Mouse (Mus musculus) urinary bladder, postnatal 36 days (tissue): ENCODE data around the gene Prelp.

Experiments used
- DNase-seq, 2 experiments: peaks; one replicate each; pipeline ENCODE4 v3.0.0; 2022; ENCODE audit warnings: low spot score in 2 of 2, mixed read lengths in 1 of 2

Gene Prelp

DNA sequence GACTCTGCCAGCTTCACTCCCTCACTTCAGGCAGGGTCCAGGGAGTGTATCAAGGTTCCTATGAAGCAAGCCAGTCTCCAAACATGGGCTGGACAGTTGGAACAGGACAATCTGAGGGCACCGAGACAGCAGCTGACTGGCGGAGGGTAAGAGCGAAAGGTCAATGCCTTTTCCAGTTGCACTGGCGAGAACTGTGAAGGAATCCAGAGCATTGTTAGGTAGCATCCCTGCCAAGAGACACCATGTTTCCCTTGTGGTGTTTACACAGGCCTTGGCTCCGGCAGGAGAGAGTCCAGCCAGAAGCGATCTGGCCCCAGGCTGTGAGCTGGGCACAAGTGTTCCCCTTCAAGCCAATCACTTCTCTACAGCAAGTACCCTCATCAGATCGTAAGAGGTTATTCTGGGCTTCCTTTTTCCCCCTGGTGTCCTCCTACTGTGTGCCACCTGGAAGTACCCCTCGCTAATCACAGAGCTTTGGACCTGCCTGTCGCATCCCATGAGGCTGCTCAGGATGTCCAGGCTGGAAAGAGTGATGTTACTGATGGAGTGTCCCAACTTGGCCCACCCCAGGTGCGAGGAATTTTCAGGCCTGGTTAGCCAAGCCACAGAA is 13.2 kb upstream of the Prelp start:
- DNase-seq: no peak

DNA sequence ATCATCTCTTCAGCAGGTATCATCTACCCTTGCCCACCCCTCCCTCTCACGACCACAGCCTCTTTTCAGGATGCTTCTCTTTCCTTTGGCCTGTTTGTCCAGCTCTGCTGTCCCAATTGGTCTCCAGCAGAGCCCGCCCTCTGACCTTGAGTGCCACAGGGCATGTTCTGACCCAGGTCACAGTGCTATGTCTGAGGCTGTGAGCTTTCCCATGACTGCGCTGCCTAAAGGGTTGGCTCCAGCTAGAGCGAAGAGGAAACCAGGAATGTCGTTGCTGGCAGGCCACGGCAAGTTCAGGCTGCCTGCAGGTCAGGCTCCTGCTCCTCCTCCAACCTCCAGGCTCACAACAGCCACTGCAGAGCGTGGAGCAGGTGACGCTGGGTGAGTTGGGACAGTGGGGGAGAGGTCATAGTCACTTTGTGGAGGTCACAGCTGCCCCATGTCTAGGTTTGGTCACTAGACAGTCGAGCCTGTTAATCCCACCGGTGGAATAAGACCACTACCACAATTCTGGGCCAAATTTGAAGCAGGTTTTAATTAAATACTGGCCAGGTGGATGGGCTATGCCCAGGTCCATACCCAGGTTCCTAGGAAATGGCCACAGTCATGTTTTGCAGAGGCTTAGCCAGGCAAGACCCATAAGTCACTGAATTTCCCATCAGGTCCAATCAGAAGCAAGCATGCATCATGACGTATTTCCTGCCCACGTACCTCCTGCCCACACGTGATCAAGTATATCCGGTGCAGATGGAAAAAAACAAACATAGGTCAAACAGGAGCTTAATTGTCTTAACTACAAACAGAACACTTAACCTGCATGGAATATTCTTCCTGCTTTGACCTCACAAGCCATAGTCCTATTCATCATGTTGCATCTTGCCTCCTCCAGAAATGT is 12.3 kb upstream of the Prelp start:
- no peak for DNase-seq

DNA sequence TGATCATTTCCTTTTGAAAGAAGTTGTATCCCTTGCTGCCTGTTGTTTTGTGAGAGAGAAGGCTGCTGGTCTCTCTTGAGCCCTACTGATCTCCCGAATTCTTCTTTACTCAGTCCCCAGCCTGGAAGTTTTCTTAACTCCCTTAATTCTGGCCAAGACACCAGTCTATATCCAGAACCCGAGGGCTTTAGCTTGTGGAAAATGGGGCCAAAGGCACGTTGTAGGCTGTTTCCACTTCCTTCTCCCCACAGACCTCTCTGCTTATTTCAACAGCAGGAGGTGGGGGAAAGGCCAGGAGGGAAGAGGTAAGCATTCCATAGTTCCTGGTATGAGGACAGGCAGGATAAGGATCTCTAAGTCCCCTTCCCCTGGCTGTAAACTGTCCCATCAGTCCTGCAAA is 8.8 kb upstream of the Prelp start:
- no peak for DNase-seq

DNA sequence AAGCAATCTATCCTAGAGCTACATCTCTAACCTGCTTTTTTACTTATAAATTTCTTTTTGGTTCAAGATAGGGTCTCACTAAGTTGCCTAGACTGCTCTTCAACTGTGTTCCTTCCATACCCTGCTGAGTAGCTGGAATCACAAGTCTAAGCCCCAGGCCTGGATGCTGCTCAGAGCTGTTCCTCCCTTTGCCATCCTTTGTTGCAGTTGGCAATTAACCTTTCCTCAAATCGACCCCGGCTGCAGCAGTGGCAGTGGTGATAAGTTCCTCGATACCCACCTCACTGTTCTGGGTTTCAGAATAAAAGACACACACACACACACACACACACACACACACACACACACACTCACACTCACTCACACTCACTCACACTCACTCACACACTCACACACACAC is 4.0 kb upstream of the Prelp start:
- no peak for DNase-seq

DNA sequence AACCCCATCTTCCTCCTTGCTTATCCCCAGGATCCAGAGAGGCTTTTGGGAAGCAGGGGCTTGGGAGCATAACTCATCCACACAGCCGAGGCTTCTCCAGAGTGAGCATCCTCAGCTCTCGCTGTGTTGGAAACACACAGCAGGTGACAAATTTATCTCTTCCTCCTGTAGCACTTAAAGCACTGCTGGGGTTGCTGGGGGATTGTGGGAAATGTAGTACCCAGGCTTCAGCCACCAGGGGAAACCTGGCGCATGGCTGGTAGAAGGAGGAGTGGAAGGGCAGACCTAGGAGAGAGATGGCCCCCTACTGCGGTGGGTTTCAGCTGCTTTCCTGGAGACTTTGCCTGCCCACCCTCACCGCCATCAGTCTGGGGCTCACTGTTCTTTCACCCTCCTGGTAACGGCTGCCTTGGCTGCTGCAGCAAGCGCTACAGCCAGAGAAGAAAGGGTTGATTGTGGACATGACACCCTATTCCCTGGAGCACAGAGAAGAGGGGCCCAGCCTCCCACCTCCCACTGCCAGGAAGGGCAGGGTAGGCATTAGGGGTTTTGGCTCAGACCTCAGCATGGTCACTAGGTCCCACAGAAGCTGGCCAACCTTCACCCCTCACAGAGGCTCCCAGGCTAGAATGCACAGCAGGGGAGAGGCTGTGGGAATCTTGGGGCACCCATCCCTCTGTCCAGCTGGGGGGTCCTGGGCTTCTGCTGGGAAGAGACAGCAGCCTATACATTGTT is 3.1 kb upstream of the Prelp start:
- DNase-seq: no peak

DNA sequence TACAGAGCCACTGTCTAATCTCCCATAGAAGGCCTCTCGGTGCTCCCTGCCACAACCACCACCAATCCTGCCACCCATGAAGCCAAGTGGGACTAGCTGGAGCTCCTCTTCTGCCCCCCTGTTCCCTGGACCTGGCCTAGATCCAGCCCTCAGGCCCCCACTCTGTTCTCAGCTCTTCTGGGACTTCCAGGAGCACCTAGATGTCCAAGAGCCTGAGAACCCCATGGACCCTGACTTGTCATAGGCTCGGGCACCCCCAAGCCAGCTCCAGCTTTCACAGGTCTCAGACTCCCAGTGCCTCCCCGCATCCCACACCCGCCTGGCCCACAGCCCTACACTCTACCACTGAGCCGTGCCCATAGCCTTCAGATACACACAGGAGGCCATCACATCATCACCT is 1.9 kb upstream of the Prelp start:
- no peak for DNase-seq

DNA sequence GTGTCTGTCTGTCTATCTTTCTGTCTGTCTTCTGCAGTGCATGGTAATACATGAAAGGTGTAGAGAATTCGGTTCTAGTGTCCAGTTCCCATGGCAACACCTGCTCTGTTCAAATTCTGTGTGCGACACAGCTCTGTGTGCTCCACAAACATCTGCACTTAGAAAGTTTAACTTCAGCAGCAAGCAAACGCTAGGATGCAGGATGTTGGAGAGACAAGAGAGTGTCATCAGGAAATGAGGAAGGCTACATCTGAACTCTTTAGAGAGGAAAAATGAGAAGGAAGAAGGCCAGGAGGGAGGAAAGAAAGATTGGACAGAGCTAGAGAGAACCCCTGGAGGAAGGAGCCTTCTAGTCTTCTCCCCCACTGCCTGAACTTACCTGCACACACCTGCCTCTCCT is 338 bp downstream of the Prelp start:
- no peak for DNase-seq

DNA sequence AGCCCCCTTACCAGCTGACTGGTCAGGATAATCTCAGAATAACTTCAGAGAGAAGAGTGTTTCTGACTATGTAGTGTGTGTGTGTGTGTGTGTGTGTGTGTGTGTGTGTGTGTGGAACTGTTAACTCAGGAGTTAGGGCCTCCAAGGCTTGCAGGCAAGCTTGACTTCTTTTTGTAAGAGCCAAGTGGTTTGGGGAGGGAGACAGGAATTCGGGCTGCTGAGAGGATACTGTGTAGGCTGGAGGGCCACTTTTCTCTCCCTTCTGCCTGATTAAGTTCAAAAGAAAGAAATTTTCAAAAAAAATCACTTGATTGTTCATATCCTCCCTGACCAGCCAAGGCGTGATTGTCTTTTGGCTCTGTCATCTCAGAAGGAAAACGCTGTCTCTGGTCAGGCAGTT is 813 bp downstream of the Prelp start:
- DNase-seq: no peak

DNA sequence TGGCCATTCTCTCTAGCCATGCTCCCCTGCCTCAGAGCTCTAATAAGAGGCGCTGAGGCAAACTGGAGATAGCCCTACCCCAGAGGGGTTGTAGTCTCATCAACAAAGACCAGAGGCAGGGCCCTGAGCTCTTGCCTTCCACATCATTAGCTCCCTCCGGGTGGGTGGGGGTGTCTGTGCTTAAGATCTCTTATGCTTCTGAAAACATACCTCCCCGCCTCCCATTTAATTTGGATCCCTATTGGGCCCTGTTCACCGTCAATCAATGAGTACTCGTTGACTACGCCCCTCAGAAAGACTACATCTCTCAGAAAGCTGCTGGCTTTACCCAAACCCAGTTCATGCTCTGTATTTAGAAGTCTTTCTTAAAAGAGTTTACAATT is 3.1 kb downstream of the Prelp start:
- peak in 1 of 2 experiments; percentile 31 for DNase-seq

DNA sequence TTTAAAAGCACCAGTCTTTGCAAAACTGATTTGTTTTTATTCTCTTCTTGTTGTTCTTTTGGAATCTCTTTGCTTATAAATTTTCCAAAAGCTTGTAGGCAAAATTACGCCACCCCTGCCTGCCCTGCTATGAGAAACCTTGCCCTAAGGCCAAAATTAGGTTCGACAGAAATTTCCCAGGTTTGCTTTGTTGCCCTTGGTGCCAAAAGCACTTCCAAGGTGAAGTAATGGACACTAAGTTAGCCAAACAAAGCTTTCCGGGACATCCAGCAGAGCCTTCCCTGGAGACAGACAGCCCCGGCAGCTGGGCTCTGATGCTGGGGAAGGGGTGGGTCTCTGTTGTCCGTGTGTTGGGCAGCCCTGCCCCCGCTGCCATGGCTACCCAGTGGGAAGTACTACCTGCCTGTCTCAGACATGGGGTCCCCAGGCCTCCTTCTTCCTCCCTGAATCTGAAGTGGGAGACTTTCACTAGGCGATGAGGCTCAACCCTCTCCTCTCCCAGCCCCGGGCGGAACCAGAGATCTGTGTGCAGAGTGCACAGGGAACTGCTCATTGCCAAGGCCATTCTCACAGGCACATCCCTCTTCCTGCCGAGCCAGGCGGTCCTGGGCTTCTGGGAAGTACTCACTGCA is 3.6 kb downstream of the Prelp start:
- peak; percentile 35 to 62 for DNase-seq

DNA sequence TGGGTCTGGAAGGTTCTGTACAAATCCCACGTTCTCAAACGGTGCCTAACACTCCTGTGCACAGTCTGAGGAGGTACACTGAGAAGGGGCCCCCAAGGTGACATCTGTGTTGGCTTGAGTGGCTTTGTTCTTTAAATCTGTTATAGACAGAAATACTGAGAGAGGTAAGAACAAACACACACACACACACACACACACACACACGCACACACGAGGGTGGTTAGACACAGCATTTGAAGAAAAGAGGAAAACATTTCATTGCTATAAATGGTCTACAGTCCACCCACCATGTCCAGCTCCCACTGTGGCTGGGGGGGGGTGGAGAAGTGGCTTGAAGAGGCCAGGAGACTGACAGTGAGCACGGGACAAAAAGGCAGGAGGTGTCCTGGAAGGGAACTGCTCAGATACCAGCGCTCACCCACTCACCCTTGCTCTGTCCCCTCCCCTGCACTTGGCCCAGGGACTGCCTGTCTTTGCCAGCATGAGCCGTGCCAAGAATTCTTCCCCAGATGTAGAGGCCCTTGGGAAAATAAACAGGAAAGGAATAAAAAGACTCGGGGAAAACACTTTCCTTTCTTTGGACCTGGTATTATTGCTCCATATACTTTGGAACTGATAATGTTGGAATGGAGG is 5.4 kb downstream of the Prelp start:
- DNase-seq: peak; percentile 62 to 86

DNA sequence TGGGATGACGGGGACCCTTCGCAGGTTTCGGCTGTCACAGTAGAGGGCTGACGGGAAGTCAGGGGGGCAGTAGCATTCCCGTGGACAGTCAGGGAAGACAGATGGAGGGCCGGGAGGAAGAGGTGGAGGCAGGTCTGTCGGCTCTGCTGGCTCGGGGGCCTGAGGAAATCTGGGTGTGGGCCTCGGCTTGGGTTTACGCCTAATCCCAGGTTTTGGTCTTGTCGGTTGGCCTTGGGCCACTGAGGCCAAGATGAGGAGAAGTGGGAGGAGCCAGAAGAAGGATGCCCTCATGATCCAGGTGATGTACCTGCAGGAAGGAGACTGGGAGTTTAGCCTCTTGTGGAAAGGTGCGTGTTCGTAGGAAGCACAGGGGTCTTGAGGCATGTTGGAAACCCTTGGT is 6.1 kb downstream of the Prelp start:
- no peak for DNase-seq

DNA sequence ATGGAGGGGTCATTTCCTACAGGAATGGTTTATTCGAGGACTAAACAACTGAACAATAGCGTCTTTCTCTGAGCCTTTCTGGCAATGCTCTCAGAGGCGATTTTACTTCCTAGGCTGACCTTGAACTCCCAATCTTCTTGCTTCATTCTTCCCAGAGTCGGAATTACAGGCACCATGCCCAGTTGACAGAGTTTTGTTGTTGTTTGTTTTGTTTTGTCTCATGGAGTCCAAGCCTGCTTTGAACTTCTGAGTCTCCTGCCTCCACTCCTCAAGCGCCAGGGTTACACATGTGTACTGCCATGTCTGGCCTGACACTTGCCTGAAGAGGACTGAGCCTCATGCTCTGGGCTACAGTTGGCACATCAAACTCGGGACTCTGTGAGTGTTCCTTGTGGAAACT is 8.2 kb downstream of the Prelp start:
- no peak for DNase-seq

DNA sequence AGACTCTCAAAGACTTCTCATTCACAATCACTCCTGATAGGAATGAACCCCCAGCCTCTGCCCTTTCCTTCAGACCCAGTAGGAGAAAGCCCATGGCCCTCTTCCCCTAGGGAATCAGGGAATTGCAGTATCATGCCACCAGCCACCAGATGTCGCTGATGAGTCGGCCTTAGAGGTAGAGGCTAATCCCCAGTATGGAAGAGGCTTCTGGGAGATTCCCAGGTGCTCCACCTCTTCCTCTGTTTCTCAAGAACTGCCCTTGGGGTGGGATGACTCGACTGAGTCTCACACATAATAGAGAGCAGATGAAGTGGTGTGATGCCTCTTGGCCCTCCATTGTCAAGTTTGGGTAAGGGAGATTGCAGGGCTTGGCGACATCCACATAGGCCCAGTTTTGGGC is 9.8 kb downstream of the Prelp start:
- peak; percentile 51 to 67 for DNase-seq

DNA sequence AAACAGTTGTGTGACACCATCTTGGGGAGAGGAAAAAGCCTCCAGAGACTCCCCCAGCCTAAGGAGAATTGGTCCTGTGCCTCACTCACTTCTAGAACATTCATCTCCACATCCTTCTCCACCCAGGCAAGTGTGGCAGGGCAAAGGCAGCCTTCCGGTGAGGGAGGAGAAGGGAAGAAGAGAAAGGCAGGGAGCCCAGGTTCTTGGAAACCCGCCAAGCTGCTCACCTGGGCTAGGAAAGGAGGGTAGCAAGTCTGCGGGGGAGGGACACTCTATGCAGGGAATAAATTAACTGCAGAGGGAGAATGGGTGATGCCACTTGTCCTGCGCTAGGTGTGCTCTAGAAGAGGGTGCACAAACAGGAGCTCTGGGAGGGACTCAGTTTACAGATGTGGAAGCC is 10.2 kb downstream of the Prelp start:
- no peak for DNase-seq

DNA sequence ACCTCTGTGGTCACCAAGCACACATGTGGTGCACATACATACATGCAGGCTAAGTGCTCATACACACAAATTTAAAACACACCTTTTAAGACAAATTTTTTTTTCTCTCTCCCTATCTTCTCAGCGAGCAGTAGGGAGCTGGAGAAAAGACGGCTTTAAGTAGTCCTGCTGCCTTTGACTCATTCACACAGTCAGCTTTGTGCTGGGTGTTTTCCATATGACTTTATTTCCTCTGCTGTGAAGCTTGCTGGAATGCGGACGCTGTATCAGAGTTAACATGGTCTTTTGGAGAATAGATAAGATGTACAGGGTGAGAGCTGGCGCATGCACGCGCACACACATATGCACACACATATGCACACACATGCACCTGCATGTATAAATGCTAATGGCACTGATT is 11.1 kb downstream of the Prelp start:
- DNase-seq: no peak

DNA sequence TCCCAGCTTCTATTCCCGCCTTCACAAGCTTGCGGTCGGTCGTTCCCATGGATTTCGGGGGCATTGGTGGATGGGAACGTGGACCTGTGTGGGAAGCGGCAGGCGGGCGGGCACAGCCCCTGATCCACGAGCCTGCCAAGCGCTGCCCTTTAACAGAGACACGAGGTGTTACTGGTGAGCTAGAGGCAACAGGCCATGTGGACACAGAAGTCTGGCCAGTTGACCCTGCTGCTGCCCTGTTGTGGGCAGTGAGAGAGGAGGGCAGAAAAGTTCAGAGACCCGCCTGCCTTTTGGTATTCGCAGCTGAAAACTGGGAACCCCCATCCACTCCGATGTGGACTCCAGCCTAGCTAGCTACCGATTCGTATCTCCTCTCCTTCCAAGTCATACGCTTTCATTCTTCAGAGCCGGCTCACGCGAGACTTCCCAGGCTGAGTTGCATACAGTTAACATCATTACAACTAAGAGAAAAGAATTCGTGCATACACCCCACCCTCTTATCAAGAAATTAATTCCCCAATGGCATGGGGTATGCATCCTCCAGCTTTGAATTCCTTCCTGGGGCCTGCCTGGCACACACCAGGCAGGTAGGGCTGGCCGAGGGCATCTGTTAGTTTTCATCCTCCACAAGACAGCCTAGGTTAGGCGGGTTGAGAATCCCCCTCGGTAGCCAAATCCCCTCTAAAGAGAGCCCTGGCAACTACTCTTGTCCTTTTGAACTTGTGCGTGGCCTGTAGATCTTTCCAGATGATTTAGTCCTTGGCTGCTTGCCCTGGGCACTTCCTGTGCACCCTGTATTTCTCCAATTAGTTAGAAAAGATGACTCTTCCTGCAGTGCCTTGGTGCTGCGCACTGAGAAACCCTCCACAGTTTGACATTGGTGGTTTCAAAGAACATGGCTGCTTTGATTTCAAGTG is 12.3 kb downstream of the Prelp start:
- no peak for DNase-seq

DNA sequence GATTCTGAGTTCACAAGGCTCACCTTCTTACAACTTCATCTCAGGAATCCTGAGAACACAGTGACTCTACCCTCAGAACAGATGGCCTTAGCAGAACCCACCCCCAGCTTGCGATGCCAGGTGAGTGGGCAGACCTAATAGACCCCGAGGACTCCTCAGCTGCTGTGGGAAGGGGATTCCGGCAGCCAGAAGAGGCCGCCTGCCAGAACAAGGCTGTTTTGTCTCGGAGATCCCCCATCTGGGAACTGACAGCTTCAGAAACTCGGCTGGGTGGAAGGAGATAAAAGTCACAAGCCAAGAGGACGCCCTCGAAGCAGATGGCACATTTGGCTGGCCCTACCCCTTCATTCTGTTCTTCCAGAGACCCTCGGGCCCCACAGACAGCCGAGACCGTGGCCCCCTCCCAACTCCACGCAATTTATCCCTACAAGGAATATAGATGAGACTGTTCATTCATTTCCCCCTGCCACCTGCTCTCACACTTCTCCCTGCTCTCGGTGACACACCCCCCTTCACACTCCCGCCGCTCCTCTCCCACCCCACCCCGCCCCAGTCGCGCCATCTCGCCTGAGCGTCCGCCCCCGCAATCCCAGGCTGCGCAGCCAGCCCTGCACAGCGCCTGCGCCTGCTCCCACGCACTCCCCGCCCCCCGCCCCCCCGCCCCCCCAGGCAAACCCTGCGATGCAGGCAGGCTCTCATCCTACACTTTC is 13.1 kb downstream of the Prelp start, which contains the start of gene Optc:
Optc (minus strand) TSS at position 51 of the 710 bp plus-strand sequence.
- no peak for DNase-seq

DNA sequence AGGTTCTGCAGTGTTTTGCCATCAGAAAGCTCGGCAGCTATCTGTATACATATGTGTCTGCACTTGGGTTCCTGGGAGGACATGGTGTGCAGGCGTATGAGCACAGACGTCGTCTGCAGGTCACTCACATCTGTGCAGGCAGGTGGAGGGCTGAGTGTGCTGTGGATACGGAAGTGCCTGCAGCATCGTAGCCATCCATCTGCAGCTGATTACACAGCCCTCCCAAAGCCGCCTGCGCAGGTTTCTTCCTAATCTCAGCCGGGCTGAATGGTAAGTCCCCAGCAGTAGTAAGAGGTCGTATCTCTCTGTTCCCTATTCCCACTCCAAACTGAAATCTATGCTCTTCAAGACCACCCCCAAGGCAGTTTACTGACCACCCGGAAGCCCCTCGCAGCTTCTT is 14.8 kb downstream of the Prelp start:
- DNase-seq: no peak

DNA sequence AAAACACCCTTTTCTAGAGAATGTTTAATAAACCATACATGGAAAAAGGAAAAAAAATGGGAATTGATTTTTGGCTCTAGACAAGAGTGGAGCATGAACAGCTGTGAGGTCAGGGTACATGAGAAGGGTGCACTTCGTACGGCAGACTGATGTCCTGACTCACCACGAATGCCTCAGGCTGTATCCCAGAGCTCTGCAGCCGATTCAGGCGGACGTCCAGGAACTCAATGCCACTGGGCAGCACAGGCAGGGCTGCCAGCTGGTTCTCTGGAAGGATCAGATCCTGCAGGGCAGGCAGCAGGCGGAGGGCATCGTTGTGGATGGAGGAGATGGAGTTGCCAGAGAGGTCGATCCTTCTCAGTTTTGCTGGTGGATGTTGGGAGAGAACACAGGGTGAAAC is 20.4 kb downstream of the Prelp start:
- no peak for DNase-seq
